Mouse (Mus musculus): ENCODE measurements around the gene Vmn2r71. TPM values are rescaled to one million over a fixed set of nuclear protein-coding genes. Genes with fewer than 3 reads are reported as not detected.

The Vmn2r71 gene
- not detected for total RNA-seq (2021)
- long read RNA-seq, experiment 1 = 0 reads
- long read RNA-seq, experiment 2 = 0 reads

- DNase-seq (ENCODE audit: low spot score in 2 of 2) = no peak
Measured at GRCm38 (mm10) chr7:85562787-85563186, at the start of gene Vmn2r71. Gene Vmn2r71 (plus strand): TSS chr7:85563087.

GRCm38 (mm10) chr7:85542108-85542507, 20.8 kb upstream of the Vmn2r71 start:
- DNase-seq (ENCODE audit: low spot score in 2 of 2) = no peak

GRCm38 (mm10) chr7:85543118-85543517, 19.8 kb upstream of the Vmn2r71 start:
- no peak for DNase-seq (ENCODE audit: low spot score in 2 of 2)

GRCm38 (mm10) chr7:85569092-85569491, 6.2 kb downstream of the Vmn2r71 start, which contains the start of gene Vmn2r70:
Gene Vmn2r70 (minus strand): TSS chr7:85569192.
- no peak for DNase-seq (ENCODE audit: low spot score in 2 of 2)

Other genes with a start within 250 kb of the Vmn2r71 start
- not detected for gene Vmn2r69, start 147.2 kb upstream of the Vmn2r71 start, total RNA-seq (2021)
- gene Vmn2r70, start 6.1 kb downstream of the Vmn2r71 start, total RNA-seq (2021) = not detected
- gene Vmn2r72, start 192.0 kb downstream of the Vmn2r71 start, total RNA-seq (2021) = not detected